Mouse (Mus musculus) liver, adult 2 months (tissue): ENCODE data around the gene Cadm1.

Experiments
- CTCF ChIP-seq: fragments of 200-500 bp; IDR thresholded peaks from 2 replicates; pipeline ENCODE4 v1.5.1; 2011; ENCODE audit warnings: low read depth, low read length, control low read depth
- POLR2A ChIP-seq: fragments of 200-500 bp; IDR thresholded peaks from 2 replicates; pipeline ENCODE4 v1.6.1; 2011; ENCODE audit warnings: low read length, control low read depth; ENCODE audit not compliant: insufficient read depth; ENCODE audit errors: extremely low read depth

- no peak for TF ChIP-seq POLR2A
- no peak for TF ChIP-seq CTCF
Measured at GRCm38 (mm10) chr9:47829204-47829603, 299.2 kb downstream of the Cadm1 start.
